Mouse (Mus musculus): ENCODE results near the gene Rgs3.

DNA sequence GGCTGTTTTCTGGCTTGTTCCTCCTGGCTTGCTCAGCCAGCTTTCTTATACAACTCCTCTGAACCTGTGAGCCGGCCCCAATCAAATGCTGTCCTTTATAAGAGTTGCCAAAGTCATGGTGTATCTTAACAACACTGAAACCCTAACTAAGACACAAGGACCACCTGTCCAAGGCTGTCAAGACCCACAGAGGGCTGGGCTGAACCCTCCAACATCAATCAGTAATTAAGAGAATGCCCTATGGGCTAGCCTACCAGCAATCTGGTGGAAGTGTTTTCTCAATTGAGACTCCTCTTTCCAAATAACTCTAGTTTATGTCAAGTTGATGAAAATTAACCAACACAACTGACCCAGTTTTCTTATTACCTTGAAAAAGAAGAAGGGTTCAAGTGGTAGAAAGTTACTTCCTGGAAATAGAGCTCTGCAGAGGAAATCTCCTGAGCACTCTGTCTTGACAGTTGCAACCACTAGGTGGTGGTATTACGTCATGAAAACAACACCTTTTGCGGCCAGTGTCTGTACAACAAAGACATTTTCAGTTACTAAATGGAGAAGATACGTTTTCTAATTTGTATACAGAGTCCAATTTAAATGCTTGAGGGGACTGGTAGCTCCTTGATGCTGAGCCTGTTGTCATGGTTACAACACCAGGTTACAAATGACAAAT is 1.4 kb downstream of the Rgs3 start:
- TF ChIP-seq CTCF (IDR thresholded peaks at IDR 0.05; ENCODE audit: borderline replicate concordance, insufficient read depth, low read length), result no peak
- no peak for TF ChIP-seq POLR2A (IDR thresholded peaks at IDR 0.05; ENCODE audit: low read depth, low read length)
